Mouse (Mus musculus) liver, embryonic 13.5 days (tissue): Measurements from ENCODE around the gene Nrtn. TPM values are rescaled to one million over a fixed set of nuclear protein-coding genes. Genes with fewer than 3 reads are reported as not detected.

ENCODE experiments used
- ATAC-seq: fragments of 200-750 bp; cut with Nextera tagmentation; 2 replicates; pipeline ENCODE4 v1.8.0; 2017; ENCODE audit warnings: low read depth, mild to moderate bottlenecking, moderate number of reproducible peaks, moderate library complexity
- DNase-seq: peaks from one replicate; pipeline ENCODE4 v3.0.0; 2022
- H3K27ac ChIP-seq: fragments of 300-500 bp; sonication (generic); 2 replicates; pipeline ENCODE4 v1.5.1; 2015; ENCODE audit warnings: moderate library complexity, mild to moderate bottlenecking, inconsistent platforms
- H3K27me3 ChIP-seq: fragments of 300-500 bp; sonication (generic); 2 replicates; pipeline ENCODE4 v1.6.1; 2015; ENCODE audit warnings: mild to moderate bottlenecking, inconsistent platforms
- H3K36me3 ChIP-seq: fragments of 300-500 bp; sonication (generic); 2 replicates; pipeline ENCODE4 v1.6.1; 2015; ENCODE audit warnings: mild to moderate bottlenecking, inconsistent platforms
- H3K4me1 ChIP-seq: fragments of 300-500 bp; sonication (generic); replicated peaks from 2 replicates; pipeline ENCODE4 v1.6.1; 2015; ENCODE audit warnings: inconsistent platforms
- H3K4me2 ChIP-seq: fragments of 300-500 bp; sonication (generic); 2 replicates; pipeline ENCODE4 v1.6.1; 2015; ENCODE audit warnings: inconsistent platforms, mild to moderate bottlenecking, moderate library complexity
- H3K4me3 ChIP-seq: fragments of 300-500 bp; sonication (generic); replicated peaks from 2 replicates; pipeline ENCODE4 v1.5.1; 2015; ENCODE audit warnings: mild to moderate bottlenecking, inconsistent platforms
- H3K9ac ChIP-seq: fragments of 300-500 bp; sonication (generic); 2 replicates; pipeline ENCODE4 v1.6.1; 2015; ENCODE audit warnings: mild to moderate bottlenecking, inconsistent platforms
- H3K9me3 ChIP-seq: fragments of 300-500 bp; sonication (generic); replicated peaks from 2 replicates; pipeline ENCODE4 v1.6.1; 2016; ENCODE audit warnings: inconsistent platforms
- WGBS: fragments of 180-500 bp; shearing (Covaris S2); methylation state at CpG from one replicate; pipeline ENCODE4 v1.1.7; 2015; ENCODE audit not compliant: insufficient replicate concordance; 5-methylcytosine and 5-hydroxymethylcytosine counted together
- polyA plus RNA-seq: library from polyadenylated mRNA; unstranded; fragments of >200 nt; fragmentation: Nextera tagmentation; extraction: Ambion mirVana; gene quantifications from 2 replicates; pipeline ENCODE4 v1.2.1, GENCODE M21; 2015

Gene Nrtn
- polyA plus RNA-seq, 1 experiment from 2014 or later = 1.0 TPM

GRCm38 (mm10) chr17:56738221-56738620, 19.1 kb downstream of the Nrtn start:
- H3K4me2 ChIP-seq = no peak overlapping the region
- DNase-seq (no peak), ATAC-seq (no peak)
- no peaks in the 10 kb centered on the region for H3K36me3 ChIP-seq
- no peak overlapping the region for H3K9ac ChIP-seq
- WGBS = 56% methylated on average over 10 of the region's 10 CpGs
- peaks cover 67% of the 10 kb centered on the region for H3K27me3 ChIP-seq
- H3K27ac ChIP-seq = no peak overlapping the region
- H3K4me3 ChIP-seq = no peak overlapping the region
- no peaks in the 10 kb centered on the region for H3K9me3 ChIP-seq
- no peaks in the 10 kb centered on the region for H3K4me1 ChIP-seq

- no peak overlapping the region for H3K9ac ChIP-seq
- no peaks in the 10 kb centered on the region for H3K9me3 ChIP-seq
- H3K27me3 ChIP-seq = peaks cover 75% of the 10 kb centered on the region
- H3K36me3 ChIP-seq = no peaks in the 10 kb centered on the region
- no peak overlapping the region for H3K4me2 ChIP-seq
- no peak for DNase-seq
- H3K4me3 ChIP-seq = no peak overlapping the region
- 29% methylated on average over 8 of the region's 8 CpGs for WGBS
- ATAC-seq = no peak
- no peaks in the 10 kb centered on the region for H3K4me1 ChIP-seq
- H3K27ac ChIP-seq = no peak overlapping the region
Observed at GRCm38 (mm10) chr17:56736534-56736933, 20.8 kb downstream of the Nrtn start.

GRCm38 (mm10) chr17:56729656-56730055, 27.7 kb downstream of the Nrtn start:
- DNase-seq (no peak), ATAC-seq (no peak)
- Histone ChIP-seq H3K4me1 (peaks cover 22% of the 10 kb centered on the region), H3K27ac (no peak overlapping the region), H3K36me3 (no peaks in the 10 kb centered on the region), H3K27me3 (peaks cover 64% of the 10 kb centered on the region), H3K9me3 (no peaks in the 10 kb centered on the region), H3K4me2 (no peak overlapping the region), H3K9ac (no peak overlapping the region), H3K4me3 (no peak overlapping the region)
- 53% methylated on average over 2 of the region's 2 CpGs for WGBS

- no peaks in the 10 kb centered on the region for H3K9me3 ChIP-seq
- ATAC-seq = no peak
- H3K36me3 ChIP-seq = no peaks in the 10 kb centered on the region
- no peak overlapping the region for H3K27ac ChIP-seq
- no peak overlapping the region for H3K4me3 ChIP-seq
- 49% methylated on average over 6 of the region's 6 CpGs for WGBS
- H3K4me1 ChIP-seq = peaks cover 22% of the 10 kb centered on the region
- no peak overlapping the region for H3K4me2 ChIP-seq
- no peak for DNase-seq
- H3K9ac ChIP-seq = no peak overlapping the region
- peaks cover 59% of the 10 kb centered on the region for H3K27me3 ChIP-seq
Observed at GRCm38 (mm10) chr17:56729151-56729550, 28.2 kb downstream of the Nrtn start.

- Histone ChIP-seq H3K36me3 (peaks cover 8% of the 10 kb centered on the region), H3K4me1 (peaks cover 22% of the 10 kb centered on the region), H3K27me3 (peaks cover 49% of the 10 kb centered on the region), H3K4me2 (peak overlapping the region; percentile 34), H3K27ac (no peak overlapping the region), H3K9me3 (no peaks in the 10 kb centered on the region), H3K9ac (peak overlapping the region; percentile 23; the same call in 1 of the 2 replicates), H3K4me3 (no peak overlapping the region)
- DNase-seq = no peak
- WGBS = 24% methylated on average over 12 of the region's 12 CpGs
- ATAC-seq = peak; percentile 36; the same call in 1 of the 2 replicates
Observed at GRCm38 (mm10) chr17:56728117-56728516, 29.2 kb downstream of the Nrtn start.

- Histone ChIP-seq H3K27ac (no peak overlapping the region), H3K9me3 (no peaks in the 10 kb centered on the region), H3K36me3 (peaks cover 13% of the 10 kb centered on the region), H3K9ac (peak overlapping the region; percentile 23; the same call in 1 of the 2 replicates), H3K4me2 (peak overlapping the region; percentile 34), H3K27me3 (peaks cover 47% of the 10 kb centered on the region), H3K4me1 (peaks cover 22% of the 10 kb centered on the region), H3K4me3 (no peak overlapping the region)
- WGBS = 11% methylated on average over 12 of the region's 12 CpGs
- ATAC-seq = peak; percentile 45; the same call in 1 of the 2 replicates
- peak; percentile 64 for DNase-seq
Observed at GRCm38 (mm10) chr17:56727659-56728058, 29.7 kb downstream of the Nrtn start.

GRCm38 (mm10) chr17:56727029-56727649, 30.2 kb downstream of the Nrtn start:
- WGBS = 16% methylated on average over 7 of the region's 7 CpGs
- peak overlapping the region; percentile 34; the same call in 1 of the 2 replicates for H3K4me2 ChIP-seq
- H3K4me3 ChIP-seq = no peak overlapping the region
- ATAC-seq = no peak
- peaks cover 22% of the 10 kb centered on the region for H3K4me1 ChIP-seq
- H3K27me3 ChIP-seq = peaks cover 42% of the 10 kb centered on the region
- H3K9me3 ChIP-seq = no peaks in the 10 kb centered on the region
- 0 out of 2 replicates have a peak overlapping the region, but pooled peaks have one; percentile 17 for H3K9ac ChIP-seq
- DNase-seq = no peak
- H3K27ac ChIP-seq = no peak overlapping the region
- H3K36me3 ChIP-seq = peaks cover 18% of the 10 kb centered on the region

GRCm38 (mm10) chr17:56723419-56724161, 33.7 kb downstream of the Nrtn start:
- Histone ChIP-seq H3K9me3 (no peaks in the 10 kb centered on the region), H3K27ac (no peak overlapping the region), H3K9ac (no peak overlapping the region), H3K36me3 (peaks cover 33% of the 10 kb centered on the region), H3K4me2 (no peak overlapping the region), H3K27me3 (peaks cover 11% of the 10 kb centered on the region), H3K4me1 (peaks cover 34% of the 10 kb centered on the region), H3K4me3 (no peak overlapping the region)
- ATAC-seq (no peak), DNase-seq (no peak)
- 83% methylated on average over 11 of the region's 11 CpGs for WGBS

- 78% methylated on average over 5 of the region's 5 CpGs for whole genome bisulfite sequencing
- H3K27me3 ChIP-seq = peaks cover 3% of the 10 kb centered on the region; the same call in 1 of the 2 replicates
- ATAC-seq = no peak
- H3K36me3 ChIP-seq = peaks cover 33% of the 10 kb centered on the region
- no peak overlapping the region for H3K4me2 ChIP-seq
- H3K9me3 ChIP-seq = no peaks in the 10 kb centered on the region
- no peak overlapping the region for H3K9ac ChIP-seq
- peaks cover 29% of the 10 kb centered on the region for H3K4me1 ChIP-seq
- H3K27ac ChIP-seq = no peak overlapping the region
- H3K4me3 ChIP-seq = no peak overlapping the region
- no peak for DNase-seq
Observed at GRCm38 (mm10) chr17:56722441-56722840, 34.9 kb downstream of the Nrtn start.

GRCm38 (mm10) chr17:56717363-56718058, 39.8 kb downstream of the Nrtn start, which contains the start of the genes Ndufa11 and Vmac:
TSS of gene Ndufa11 (plus strand) at chr17:56717767.
TSS of gene Vmac (minus strand) at chr17:56718022.
- peak within 1 kb of the TSS; percentile 85 for H3K27ac ChIP-seq
- under 1% methylated on average over 59 of the region's 59 CpGs for WGBS
- H3K9ac ChIP-seq = peak within 1 kb of the TSS; percentile 89
- peak within 1 kb of the TSS; percentile 96 for H3K4me2 ChIP-seq
- DNase-seq (peak; percentile 89), ATAC-seq (peak; percentile 74)
- no peaks in the 10 kb centered on the region for H3K9me3 ChIP-seq
- H3K27me3 ChIP-seq = no peaks in the 10 kb centered on the region
- peaks cover 22% of the 10 kb centered on the region for H3K36me3 ChIP-seq
- H3K4me1 ChIP-seq = peaks cover 40% of the 10 kb centered on the region
- H3K4me3 ChIP-seq = peak within 1 kb of the TSS; percentile 87
